Mouse (Mus musculus): Measurements from ENCODE around the gene Nectin2. TPM values are rescaled to one million over a fixed set of nuclear protein-coding genes. Genes with fewer than 3 reads are reported as not detected.

Gene Nectin2
- total RNA-seq, 2 experiments from 2014 or later, result 0.64 to 2.0 TPM

- no peak for DNase-seq (ENCODE audit: low spot score)
Observed at GRCm38 (mm10) chr7:19769434-19770374, 19.4 kb upstream of the Nectin2 start.

- DNase-seq (ENCODE audit: low spot score), result no peak
Observed at GRCm38 (mm10) chr7:19769001-19769400, 18.7 kb upstream of the Nectin2 start.

GRCm38 (mm10) chr7:19768251-19768650, 18.0 kb upstream of the Nectin2 start:
- no peak for DNase-seq (ENCODE audit: low spot score)

- no peak for DNase-seq (ENCODE audit: low spot score)
Observed at GRCm38 (mm10) chr7:19764581-19764980, 14.3 kb upstream of the Nectin2 start.

- no peak for DNase-seq (ENCODE audit: low spot score)
Observed at GRCm38 (mm10) chr7:19763829-19764477, 13.7 kb upstream of the Nectin2 start.

- no peak for DNase-seq (ENCODE audit: low spot score)
Observed at GRCm38 (mm10) chr7:19762283-19762682, 12.0 kb upstream of the Nectin2 start.

GRCm38 (mm10) chr7:19760021-19760420, 9.7 kb upstream of the Nectin2 start:
- DNase-seq (ENCODE audit: low spot score), result no peak

- no peak for DNase-seq (ENCODE audit: low spot score)
Observed at GRCm38 (mm10) chr7:19758623-19759022, 8.3 kb upstream of the Nectin2 start.

GRCm38 (mm10) chr7:19755851-19756786, 5.8 kb upstream of the Nectin2 start:
- peak; percentile 87 for DNase-seq (ENCODE audit: low spot score)

- DNase-seq (ENCODE audit: low spot score), result no peak
Observed at GRCm38 (mm10) chr7:19755008-19755407, 4.7 kb upstream of the Nectin2 start.

GRCm38 (mm10) chr7:19754065-19754464, 3.8 kb upstream of the Nectin2 start:
- DNase-seq (ENCODE audit: low spot score), result no peak

- no peak for DNase-seq (ENCODE audit: low spot score)
Observed at GRCm38 (mm10) chr7:19753587-19753986, 3.3 kb upstream of the Nectin2 start.

- DNase-seq (ENCODE audit: low spot score), result no peak
Observed at GRCm38 (mm10) chr7:19752652-19753051, 2.4 kb upstream of the Nectin2 start.

- DNase-seq (ENCODE audit: low spot score), result no peak
Observed at GRCm38 (mm10) chr7:19751070-19751383, 744 bp upstream of the Nectin2 start.

- DNase-seq (ENCODE audit: low spot score), result peak; percentile 96
Observed at GRCm38 (mm10) chr7:19749389-19750216, 680 bp downstream of the Nectin2 start.

GRCm38 (mm10) chr7:19748219-19749195, 1.8 kb downstream of the Nectin2 start:
- no peak for DNase-seq (ENCODE audit: low spot score)

GRCm38 (mm10) chr7:19747420-19748218, 2.7 kb downstream of the Nectin2 start:
- no peak for DNase-seq (ENCODE audit: low spot score)

GRCm38 (mm10) chr7:19746426-19747201, 3.7 kb downstream of the Nectin2 start:
- DNase-seq (ENCODE audit: low spot score), result no peak

Data from gastrocnemius, adult 18-20 months (tissue).